Mouse (Mus musculus) cortical plate, adult 2 months (tissue): Measurements from ENCODE around the gene Foxn3.

ENCODE experiments used
- CTCF ChIP-seq: fragments of 200-500 bp; IDR thresholded peaks from 2 replicates; pipeline ENCODE4 v1.5.1; 2011; ENCODE audit warnings: mild to moderate bottlenecking, control low read depth, low read length; ENCODE audit not compliant: insufficient read depth; ENCODE audit errors: extremely low read depth
- POLR2A ChIP-seq: fragments of 200-500 bp; IDR thresholded peaks from 2 replicates; pipeline ENCODE4 v1.6.1; 2011; ENCODE audit warnings: mild to moderate bottlenecking, low read length, control low read depth; ENCODE audit not compliant: insufficient read depth; ENCODE audit errors: extremely low read depth

DNA sequence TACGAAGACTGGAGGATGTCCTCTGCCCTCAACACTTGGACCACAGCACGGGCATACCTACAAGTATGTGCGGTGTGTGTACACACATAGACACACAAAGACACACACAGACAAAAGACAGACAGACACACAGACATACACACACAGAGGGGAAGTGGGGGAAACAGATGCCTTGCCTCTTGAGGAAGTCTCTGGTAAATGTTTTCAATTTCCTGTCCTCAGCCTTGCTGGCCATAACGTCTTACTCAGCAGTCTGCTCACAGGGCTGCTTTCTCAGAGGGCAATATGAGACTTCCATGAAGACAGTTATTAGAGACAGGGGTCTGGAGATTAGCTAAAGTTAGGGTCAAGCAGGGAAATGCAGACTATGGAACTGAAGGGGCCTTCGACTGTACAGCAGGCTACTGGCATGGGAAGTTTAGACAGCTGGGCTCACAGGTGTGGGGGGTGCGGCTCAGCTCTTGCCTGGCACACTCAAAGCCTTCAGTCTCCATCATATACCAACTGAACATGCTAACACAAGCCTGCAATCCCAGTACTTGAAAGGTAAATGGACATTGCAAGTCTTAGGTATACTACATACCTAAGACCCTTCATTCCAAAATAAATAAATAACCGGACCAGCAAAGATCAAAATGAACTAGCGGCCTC, 278.8 kb downstream of the Foxn3 start:
- TF ChIP-seq POLR2A (no peak), CTCF (no peak)
